In genomic region chr1:86977018-86977417, GRCm38 (mm10) we compare ENCODE assay signal across 20 mouse cellular contexts.
"Had no signal": no experiment of that assay in that cellular context is flagged by ENCODE, and none has a peak within 500 bp of the region (broad histone marks: within the 10 kb centered on the region; RNA-seq: fewer than 3 reads in every experiment).

No protein-coding gene starts in this region.

- H3K9me3 ChIP-seq: heart, embryonic 10.5 days; heart, embryonic 12.5 days; heart, embryonic 13.5 days; heart, embryonic 15.5 days; hindbrain, embryonic 10.5 days; hindbrain, embryonic 12.5 days; hindbrain, embryonic 13.5 days; hindbrain, embryonic 15.5 days; intestine, embryonic 15.5 days; kidney, embryonic 15.5 days had no signal

- H3K36me3 ChIP-seq: heart, embryonic 15.5 days; hindbrain, embryonic 15.5 days; intestine, embryonic 15.5 days had no signal

- ATAC-seq: hindbrain, embryonic 16.5 days; hindbrain, postnatal 0 days; inflammation-experienced regulatory T-cells, adult 6 months; intestine, embryonic 15.5 days; intestine, embryonic 16.5 days; intestine, postnatal 0 days had no signal

- H3K4me3 ChIP-seq: heart, embryonic 10.5 days; heart, embryonic 12.5 days; heart, embryonic 13.5 days; heart, embryonic 15.5 days; hindbrain, embryonic 10.5 days; hindbrain, embryonic 12.5 days; hindbrain, embryonic 13.5 days; hindbrain, embryonic 15.5 days; intestine, embryonic 15.5 days; kidney, embryonic 15.5 days; layer of hippocampus, adult 2 months; left cerebral cortex, adult 2 months had no signal

- H3K4me1 ChIP-seq: heart, embryonic 10.5 days; heart, embryonic 12.5 days; heart, embryonic 13.5 days; heart, embryonic 15.5 days; hindbrain, embryonic 10.5 days; hindbrain, embryonic 12.5 days; hindbrain, embryonic 13.5 days; hindbrain, embryonic 15.5 days; intestine, embryonic 15.5 days; kidney, embryonic 15.5 days had no signal

- H3K9ac ChIP-seq: heart, embryonic 12.5 days; heart, embryonic 13.5 days; heart, embryonic 15.5 days; hindbrain, embryonic 12.5 days; hindbrain, embryonic 13.5 days; hindbrain, embryonic 14.5 days; hindbrain, embryonic 15.5 days; intestine, embryonic 15.5 days; kidney, embryonic 15.5 days had no signal

- H3K27me3 ChIP-seq: heart, embryonic 12.5 days; heart, embryonic 13.5 days; heart, embryonic 15.5 days; hindbrain, embryonic 12.5 days; hindbrain, embryonic 13.5 days; hindbrain, embryonic 15.5 days; intestine, embryonic 15.5 days; kidney, embryonic 15.5 days had no signal

- H3K4me2 ChIP-seq: heart, embryonic 11.5 days; heart, embryonic 12.5 days; heart, embryonic 13.5 days; heart, embryonic 15.5 days; hindbrain, embryonic 12.5 days; hindbrain, embryonic 13.5 days; hindbrain, embryonic 14.5 days; hindbrain, embryonic 15.5 days; intestine, embryonic 15.5 days; kidney, embryonic 15.5 days had no signal

- H3K27ac ChIP-seq: heart, embryonic 10.5 days; heart, embryonic 13.5 days; heart, embryonic 15.5 days; hindbrain, embryonic 10.5 days; hindbrain, embryonic 12.5 days; hindbrain, embryonic 13.5 days; hindbrain, embryonic 14.5 days; hindbrain, embryonic 15.5 days; hindbrain, postnatal 0 days; intestine, embryonic 15.5 days; kidney, embryonic 15.5 days; kidney, postnatal 0 days; layer of hippocampus, adult 2 months; left cerebral cortex, adult 2 months had no signal
